Mouse (Mus musculus) testis, adult 2 months (tissue): ENCODE data around the gene Stk26. TPM values are rescaled to one million over a fixed set of nuclear protein-coding genes. Genes with fewer than 3 reads are reported as not detected.

Experiments used
- H3K27ac ChIP-seq: fragments of 200-500 bp; 2 replicates; pipeline ENCODE4 v1.5.1; 2012; ENCODE audit warnings: low read depth, low read length; ENCODE audit not compliant: control insufficient read depth, insufficient read depth
- H3K27me3 ChIP-seq: fragments of 200-500 bp; 2 replicates; pipeline ENCODE4 v1.6.1; 2012; ENCODE audit warnings: mild to moderate bottlenecking, low read length, moderate library complexity; ENCODE audit not compliant: control insufficient read depth, insufficient read depth
- H3K36me3 ChIP-seq: fragments of 200-500 bp; 2 replicates; pipeline ENCODE4 v1.6.1; 2012; ENCODE audit warnings: mild to moderate bottlenecking, low read length; ENCODE audit not compliant: control insufficient read depth, insufficient read depth
- H3K4me1 ChIP-seq: fragments of 200-500 bp; 2 replicates; pipeline ENCODE4 v1.6.1; 2012; ENCODE audit warnings: low read length; ENCODE audit not compliant: control insufficient read depth, insufficient read depth
- H3K4me3 ChIP-seq: fragments of 200-500 bp; 2 replicates; pipeline ENCODE4 v1.5.1; 2012; ENCODE audit warnings: low read depth, mild to moderate bottlenecking, low read length, moderate library complexity, mixed read lengths; ENCODE audit not compliant: control insufficient read depth
- CTCF ChIP-seq: fragments of 200-500 bp; IDR thresholded peaks from 2 replicates; pipeline ENCODE4 v1.5.1; 2012; ENCODE audit warnings: low read depth, mild to moderate bottlenecking, inconsistent platforms, low read length, moderate library complexity; ENCODE audit not compliant: control insufficient read depth, insufficient read depth, insufficient replicate concordance
- POLR2A ChIP-seq: fragments of 200-500 bp; IDR thresholded peaks from 2 replicates; pipeline ENCODE4 v1.6.1; 2012; ENCODE audit warnings: low read depth, mild to moderate bottlenecking, inconsistent platforms, low read length, moderate library complexity; ENCODE audit not compliant: control insufficient read depth
- polyA plus RNA-seq: library from polyadenylated mRNA; depleted of rRNA; stranded (reverse); fragments of >200 nt; gene quantifications from 2 replicates; pipeline ENCODE4 v1.2.3, GENCODE M21; 2012; rRNA removed

The Stk26 gene
- polyA plus RNA-seq: 2.4 and 3.0 TPM in 2 replicates

GRCm38 (mm10) chrX:50840847-50841560 lies at the start of gene Stk26:
Stk26 (plus strand) TSS chrX:50841047.
- Histone ChIP-seq H3K27ac (no peak within 1 kb of the TSS), H3K4me1 (peaks cover 10% of the 10 kb centered on the region), H3K27me3 (no peaks in the 10 kb centered on the region), H3K4me3 (peak within 1 kb of the TSS; percentile 77), H3K36me3 (no peaks in the 10 kb centered on the region)
- TF ChIP-seq CTCF (no peak), POLR2A (no peak)

GRCm38 (mm10) chrX:50793005-50793680 lies 47.7 kb upstream of the Stk26 start:
- TF ChIP-seq CTCF (no peak), POLR2A (no peak)
- H3K27ac ChIP-seq: no peak overlapping the region
- H3K36me3 ChIP-seq: no peaks in the 10 kb centered on the region
- H3K4me3 ChIP-seq: no peak overlapping the region
- H3K27me3 ChIP-seq: no peaks in the 10 kb centered on the region
- no peaks in the 10 kb centered on the region for H3K4me1 ChIP-seq

- H3K27ac ChIP-seq: no peak overlapping the region
- no peaks in the 10 kb centered on the region for H3K4me1 ChIP-seq
- H3K36me3 ChIP-seq: no peaks in the 10 kb centered on the region
- H3K4me3 ChIP-seq: no peak overlapping the region
- H3K27me3 ChIP-seq: no peaks in the 10 kb centered on the region
- TF ChIP-seq POLR2A (no peak), CTCF (no peak)
These were observed 43.0 kb upstream of the Stk26 start for GRCm38 (mm10) chrX:50797798-50798197.

GRCm38 (mm10) chrX:50798571-50798970 lies 42.3 kb upstream of the Stk26 start:
- TF ChIP-seq CTCF (no peak), POLR2A (no peak)
- H3K27me3 ChIP-seq: no peaks in the 10 kb centered on the region
- no peaks in the 10 kb centered on the region for H3K36me3 ChIP-seq
- no peak overlapping the region for H3K27ac ChIP-seq
- H3K4me3 ChIP-seq: no peak overlapping the region
- no peaks in the 10 kb centered on the region for H3K4me1 ChIP-seq

- Histone ChIP-seq H3K27ac (no peak overlapping the region), H3K4me3 (no peak overlapping the region), H3K27me3 (no peaks in the 10 kb centered on the region), H3K36me3 (no peaks in the 10 kb centered on the region), H3K4me1 (no peaks in the 10 kb centered on the region)
- TF ChIP-seq POLR2A: no peak
- no peak for TF ChIP-seq CTCF
These were observed 41.1 kb upstream of the Stk26 start for GRCm38 (mm10) chrX:50799656-50800188.

- H3K27ac ChIP-seq: 0 out of 2 replicates have a peak overlapping the region, but pooled peaks have one; percentile 3
- no peaks in the 10 kb centered on the region for H3K36me3 ChIP-seq
- H3K4me3 ChIP-seq: no peak overlapping the region
- TF ChIP-seq POLR2A (no peak), CTCF (no peak)
- H3K27me3 ChIP-seq: no peaks in the 10 kb centered on the region
- H3K4me1 ChIP-seq: no peaks in the 10 kb centered on the region
These were observed 35.2 kb upstream of the Stk26 start for GRCm38 (mm10) chrX:50805654-50806053.

GRCm38 (mm10) chrX:50823856-50824255 lies 17.0 kb upstream of the Stk26 start:
- no peak for TF ChIP-seq POLR2A
- no peak for TF ChIP-seq CTCF
- no peak overlapping the region for H3K27ac ChIP-seq
- no peaks in the 10 kb centered on the region for H3K27me3 ChIP-seq
- no peaks in the 10 kb centered on the region for H3K4me1 ChIP-seq
- no peaks in the 10 kb centered on the region for H3K36me3 ChIP-seq
- no peak overlapping the region for H3K4me3 ChIP-seq
